Mouse (Mus musculus) MEL (cell line): Measurements from ENCODE around the gene Adam4.

Source experiments
- E2F4 ChIP-seq: IDR thresholded peaks from 2 replicates; pipeline ENCODE4 v1.6.1; 2011; ENCODE audit warnings: low read depth, low read length, improper control_type of control experiment, borderline replicate concordance
- ETS1 ChIP-seq: IDR thresholded peaks from 2 replicates; pipeline ENCODE4 v1.6.1; 2012; ENCODE audit warnings: low read depth, mild to moderate bottlenecking, inconsistent platforms, low read length, improper control_type of control experiment, moderate library complexity
- GATA1 ChIP-seq: IDR thresholded peaks from 2 replicates; pipeline ENCODE4 v1.6.1; 2011; ENCODE audit warnings: low read depth, low read length, improper control_type of control experiment

DNA sequence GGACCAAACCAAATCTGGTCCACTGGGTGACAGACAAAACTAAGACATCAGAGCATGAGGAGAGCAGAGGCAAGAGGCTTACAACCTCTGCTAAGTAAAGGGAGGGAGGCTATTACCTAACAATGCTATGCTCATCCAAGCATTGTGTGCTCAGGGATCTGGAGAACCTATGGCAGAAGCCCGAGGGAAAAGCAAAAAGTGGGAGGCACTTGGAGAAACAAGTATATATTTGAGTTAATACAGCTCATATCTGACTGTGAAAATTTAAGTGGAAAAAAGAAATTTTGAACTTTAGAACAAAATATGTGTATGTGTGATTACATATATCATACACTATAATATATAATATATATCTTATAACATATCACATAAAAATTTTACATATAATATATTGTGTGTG, at the start of gene Adam4:
- TF ChIP-seq ETS1 = no peak
- TF ChIP-seq E2F4 = no peak
- TF ChIP-seq GATA1 = no peak
